Comparison of ENCODE assay signal across 8 mouse cellular contexts in the genomic region with DNA sequence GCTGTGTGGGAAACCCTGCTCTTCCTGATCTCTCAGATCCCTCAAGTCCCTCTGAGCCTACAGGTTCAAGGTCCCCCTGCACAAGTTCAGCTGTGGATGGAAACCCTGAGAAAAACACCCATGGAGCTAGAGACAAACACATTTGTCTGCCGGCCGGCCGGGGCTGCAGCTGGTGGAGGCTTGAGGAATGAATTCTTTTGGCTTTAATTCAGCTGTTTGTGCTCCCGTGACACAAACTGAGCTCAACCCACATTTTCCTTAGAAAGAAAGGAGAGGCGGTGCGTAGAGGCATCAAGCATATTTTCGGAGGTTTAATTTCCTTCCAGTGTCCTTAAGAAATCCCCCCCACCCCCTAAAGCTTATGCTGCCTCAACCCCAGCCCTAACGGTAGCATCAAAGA.
DNase-seq lines count a peak whose midpoint lies in the region; ATAC-seq and TF ChIP-seq lines count a peak whose summit lies in the region.

No protein-coding gene starts in this region.

- H3K4me1 ChIP-seq in intestine, embryonic 16.5 days (ENCODE audit: control insufficient read depth, insufficient read depth, low read length): peaks cover 46% of the 10 kb centered on the region
- H3K4me1 ChIP-seq in liver, embryonic 14.5 days (replicated peaks; ENCODE audit: control insufficient read depth in 2 of 2, insufficient read depth in 2 of 2, low read length in 1 of 2): peaks cover 0 to 16% of the 10 kb centered on the region in 2 experiments; a peak in 2 of 4 replicates
- 0 out of 2 replicates have a peak, but pooled peaks cover 3% of the 10 kb centered on the region for H3K4me1 ChIP-seq in neural tube, embryonic 14.5 days (ENCODE audit: control insufficient read depth, insufficient read depth, low read length)

- no peaks in the 10 kb centered on the region for H3K9me3 ChIP-seq in intestine, embryonic 16.5 days (ENCODE audit: control insufficient read depth, low read length)
- no peaks in the 10 kb centered on the region for H3K9me3 ChIP-seq in liver, embryonic 14.5 days (ENCODE audit: control insufficient read depth, low read length)
- H3K9me3 ChIP-seq in neural tube, embryonic 14.5 days (ENCODE audit: control insufficient read depth, low read length): no peaks in the 10 kb centered on the region

- no peaks in the 10 kb centered on the region for H3K36me3 ChIP-seq in intestine, embryonic 16.5 days (ENCODE audit: control insufficient read depth, insufficient read depth, low read length)
- H3K36me3 ChIP-seq in liver, embryonic 14.5 days (replicated peaks; ENCODE audit: control insufficient read depth, insufficient read depth, low read depth): no peaks in the 10 kb centered on the region
- no peaks in the 10 kb centered on the region for H3K36me3 ChIP-seq in neural tube, embryonic 14.5 days (ENCODE audit: control insufficient read depth, insufficient read depth, low read length)

- H3K9ac ChIP-seq in intestine, embryonic 16.5 days (ENCODE audit: low read depth, low read length): peak overlapping the region; percentile 53
- no peak overlapping the region for H3K9ac ChIP-seq in liver, embryonic 14.5 days (replicated peaks)
- H3K9ac ChIP-seq in neural tube, embryonic 14.5 days (replicated peaks; ENCODE audit: low read depth, low read length): no peak overlapping the region; the same call in 1 of the 2 replicates

- H3K4me2 ChIP-seq in intestine, embryonic 16.5 days (ENCODE audit: low read depth, low read length): peak overlapping the region; percentile 56
- H3K4me2 ChIP-seq in liver, embryonic 14.5 days (ENCODE audit: low read depth): peak overlapping the region; percentile 59
- H3K4me2 ChIP-seq in neural tube, embryonic 14.5 days (ENCODE audit: low read depth, low read length): peak overlapping the region; percentile 85

- TF ChIP-seq EP300 in liver, embryonic 14.5 days (IDR thresholded peaks at IDR 0.05; ENCODE audit: low read depth): no peak

- TF ChIP-seq CTCF in liver, embryonic 14.5 days (IDR thresholded peaks at IDR 0.05; ENCODE audit: low read depth): no peak

- H3K27ac ChIP-seq in intestine, embryonic 16.5 days (ENCODE audit: low read length): peak overlapping the region; percentile 85
- H3K27ac ChIP-seq in liver, embryonic 14.5 days: no peak overlapping the region
- peak overlapping the region; percentile 66 for H3K27ac ChIP-seq in neural tube, embryonic 14.5 days (ENCODE audit: low read depth, low read length)

- DNase-seq in adrenal gland, adult (ENCODE audit: inconsistent age in 2 of 2, low spot score in 1 of 2): peak; percentile 33 to 66
- no peak for DNase-seq in adrenal gland, adult 18-20 months (ENCODE audit: low spot score in 2 of 2)
- peak; percentile 14 for DNase-seq in adrenal gland, adult 8-10 months
- DNase-seq in gastrocnemius, postnatal 10 days: peak; percentile 49
- DNase-seq in liver, embryonic 14.5 days (ENCODE audit: low read depth in 3 of 3, low spot score in 3 of 3): no peak
- DNase-seq in thymus, postnatal 4 days: no peak

- no peaks in the 10 kb centered on the region for H3K27me3 ChIP-seq in intestine, embryonic 16.5 days (replicated peaks; ENCODE audit: control insufficient read depth, insufficient read depth, low read length)
- H3K27me3 ChIP-seq in liver, embryonic 14.5 days (ENCODE audit: control insufficient read depth, insufficient read depth, low read length): no peaks in the 10 kb centered on the region; the same call in 1 of the 2 replicates
- no peaks in the 10 kb centered on the region for H3K27me3 ChIP-seq in neural tube, embryonic 14.5 days (ENCODE audit: control insufficient read depth, insufficient read depth, low read length)

- WGBS in intestine, embryonic 16.5 days: 24% methylated on average over 8 of the region's 8 CpGs
- WGBS in liver, embryonic 14.5 days (ENCODE audit: insufficient replicate concordance): 43% methylated on average over 8 of the region's 8 CpGs
- 6% methylated on average over 8 of the region's 8 CpGs for WGBS in neural tube, embryonic 14.5 days

- peak overlapping the region; percentile 24; the same call in 1 of the 2 replicates for H3K4me3 ChIP-seq in intestine, embryonic 16.5 days (ENCODE audit: low read length)
- no peak overlapping the region for H3K4me3 ChIP-seq in liver, embryonic 14.5 days (ENCODE audit: insufficient read depth in 1 of 2, low read depth in 2 of 2, low read length in 2 of 2)
- peak overlapping the region; percentile 64; the same call in 1 of the 2 replicates for H3K4me3 ChIP-seq in neural tube, embryonic 14.5 days (ENCODE audit: low read depth, low read length)

- ATAC-seq in intestine, embryonic 16.5 days: no peak
- ATAC-seq in liver, embryonic 14.5 days (ENCODE audit: insufficient read depth): no peak
- 0 out of 2 replicates have a peak, but pooled peaks have one; percentile 11 for ATAC-seq in neural tube, embryonic 14.5 days (ENCODE audit: low read depth)

Comparison
In these comparisons a context has a peak if more than half of its experiments do, and no peak if none do; other contexts are left out.
1. DNase-seq: peak in adrenal gland, adult (2 of 2), adrenal gland, adult 8-10 months (single experiment) and gastrocnemius, postnatal 10 days (single experiment); none in adrenal gland, adult 18-20 months (0 of 2), liver, embryonic 14.5 days (0 of 3) and thymus, postnatal 4 days (single experiment).
2. H3K4me3 ChIP-seq: peak in intestine, embryonic 16.5 days (single experiment) and neural tube, embryonic 14.5 days (single experiment); none in liver, embryonic 14.5 days (0 of 2).
3. Peak in every context shown above with its lines, with median percentiles within 50 percentile points of each other: H3K4me2 ChIP-seq.